Mouse (Mus musculus) embryonic facial prominence, embryonic 12.5 days (tissue): ENCODE measurements around the gene Mars2. TPM values are rescaled to one million over a fixed set of nuclear protein-coding genes. Genes with fewer than 3 reads are reported as not detected.

Experiments used
- ATAC-seq: fragments of 200-750 bp; cut with Nextera tagmentation; 2 replicates; pipeline ENCODE4 v1.8.0; 2017; ENCODE audit not compliant: insufficient number of reproducible peaks, insufficient read depth, low FRiP score, low TSS enrichment
- H3K27ac ChIP-seq: fragments of 300-500 bp; sonication (generic); 2 replicates; pipeline ENCODE4 v1.5.1; 2016; ENCODE audit warnings: mild to moderate bottlenecking
- H3K27me3 ChIP-seq: fragments of 300-500 bp; sonication (generic); 2 replicates; pipeline ENCODE4 v1.6.1; 2016; ENCODE audit warnings: mild to moderate bottlenecking, moderate library complexity
- H3K36me3 ChIP-seq: fragments of 300-500 bp; sonication (generic); 2 replicates; pipeline ENCODE4 v1.6.1; 2016; ENCODE audit warnings: mild to moderate bottlenecking
- H3K4me1 ChIP-seq: fragments of 300-500 bp; sonication (generic); 2 replicates; pipeline ENCODE4 v1.6.1; 2016
- H3K4me2 ChIP-seq: fragments of 300-500 bp; sonication (generic); replicated peaks from 2 replicates; pipeline ENCODE4 v1.6.1; 2016; ENCODE audit warnings: mild to moderate bottlenecking, moderate library complexity
- H3K4me3 ChIP-seq: fragments of 300-500 bp; sonication (generic); 2 replicates; pipeline ENCODE4 v1.5.1; 2016; ENCODE audit warnings: mild to moderate bottlenecking
- H3K9ac ChIP-seq: fragments of 300-500 bp; sonication (generic); 2 replicates; pipeline ENCODE4 v1.6.1; 2016; ENCODE audit warnings: mild to moderate bottlenecking, moderate library complexity
- H3K9me3 ChIP-seq: fragments of 300-500 bp; sonication (generic); 2 replicates; pipeline ENCODE4 v1.6.1; 2016; ENCODE audit warnings: mild to moderate bottlenecking, moderate library complexity
- WGBS: fragments of 180-500 bp; shearing (Covaris S2); methylation state at CpG from one replicate; pipeline ENCODE4 v1.1.7; 2016; 5-methylcytosine and 5-hydroxymethylcytosine counted together
- polyA plus RNA-seq: library from polyadenylated mRNA; unstranded; fragments of >200 nt; fragmentation: Nextera tagmentation; extraction: Ambion mirVana; gene quantifications from 2 replicates; pipeline ENCODE4 v1.2.1, GENCODE M21; 2016

Mars2 gene
- polyA plus RNA-seq, 1 experiment from 2014 or later: 3.1 TPM

DNA sequence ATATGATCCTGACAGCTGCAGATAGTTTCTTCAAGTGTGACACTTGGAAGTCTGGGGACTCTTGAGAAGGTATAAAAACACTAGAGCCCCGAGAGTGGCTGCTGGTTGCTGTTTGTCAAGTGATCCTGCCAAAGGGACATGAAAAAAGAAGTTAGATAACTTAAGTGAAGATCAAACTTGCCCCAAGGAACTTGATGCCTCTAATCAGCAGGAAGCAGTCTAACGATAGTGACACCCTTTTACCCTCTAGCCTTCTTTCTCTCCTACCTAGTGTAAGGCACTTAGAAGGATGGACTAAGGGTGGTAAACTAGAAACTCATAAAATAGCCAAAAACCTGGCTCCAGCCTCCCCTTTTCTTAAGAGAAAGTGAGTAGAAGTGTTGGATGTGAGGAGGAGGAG is 27.4 kb downstream of the Mars2 start:
- Histone ChIP-seq H3K9me3 (no peaks in the 10 kb centered on the region), H3K27ac (no peak overlapping the region), H3K27me3 (no peaks in the 10 kb centered on the region), H3K36me3 (no peaks in the 10 kb centered on the region), H3K4me2 (no peak overlapping the region), H3K4me1 (no peaks in the 10 kb centered on the region), H3K4me3 (no peak overlapping the region), H3K9ac (no peak overlapping the region)
- no peak for ATAC-seq
- WGBS: 41% methylated on average over 2 of the region's 2 CpGs

DNA sequence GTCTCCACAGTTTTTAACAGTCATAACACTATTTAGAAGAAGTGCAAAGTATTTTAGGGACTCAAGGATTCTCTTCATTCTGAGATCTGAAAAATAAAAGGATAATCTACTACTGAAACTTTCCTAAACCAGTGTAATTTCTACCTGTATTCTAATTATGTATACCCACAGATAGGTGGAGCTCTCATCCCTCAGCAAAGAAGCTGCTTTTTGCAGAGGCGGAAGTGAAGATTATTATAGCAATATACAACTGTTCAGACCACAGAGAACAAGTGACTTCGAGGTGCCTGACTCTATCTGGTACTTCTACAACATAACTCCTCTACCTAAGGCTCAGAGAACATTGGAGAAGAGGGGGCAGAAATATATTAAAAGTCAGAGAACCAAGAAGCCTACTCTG is 28.5 kb downstream of the Mars2 start:
- WGBS: 68% methylated on average over 2 of the region's 2 CpGs
- no peak for ATAC-seq
- Histone ChIP-seq H3K4me2 (no peak overlapping the region), H3K4me3 (no peak overlapping the region), H3K4me1 (no peaks in the 10 kb centered on the region), H3K36me3 (no peaks in the 10 kb centered on the region), H3K9me3 (no peaks in the 10 kb centered on the region), H3K27ac (no peak overlapping the region), H3K9ac (no peak overlapping the region), H3K27me3 (no peaks in the 10 kb centered on the region)

DNA sequence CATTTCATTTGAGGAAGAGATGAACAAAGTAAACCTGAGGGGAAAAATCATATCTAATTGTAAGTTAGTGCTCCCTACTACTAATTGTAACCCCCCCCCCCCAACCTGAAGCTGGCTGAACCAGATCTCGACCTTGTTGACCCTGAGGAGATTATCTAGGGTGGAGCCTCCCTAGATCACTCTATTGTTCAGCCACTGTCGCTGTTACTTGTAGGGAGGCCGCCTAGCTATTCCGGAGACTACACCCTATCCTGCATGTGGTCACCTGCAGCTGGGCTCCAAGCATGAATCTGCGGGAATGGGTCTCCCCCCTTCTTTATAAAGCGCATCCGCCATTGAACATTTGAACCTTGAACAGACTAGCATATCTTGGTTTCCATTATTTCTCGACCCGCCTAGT is 42.1 kb downstream of the Mars2 start:
- no peak for ATAC-seq
- Histone ChIP-seq H3K4me1 (no peaks in the 10 kb centered on the region), H3K4me3 (no peak overlapping the region), H3K4me2 (no peak overlapping the region), H3K9me3 (no peaks in the 10 kb centered on the region), H3K27me3 (no peaks in the 10 kb centered on the region), H3K27ac (no peak overlapping the region), H3K9ac (no peak overlapping the region), H3K36me3 (no peaks in the 10 kb centered on the region)
- WGBS: 70% methylated on average over 9 of the region's 9 CpGs

Other genes starting within 250 kb of the Mars2 start
- 317 and 342 TPM in 2 replicates for gene Sf3b1, start 209.7 kb upstream of the Mars2 start, polyA plus RNA-seq
- 20.9 and 22.9 TPM in 2 replicates for gene Coq10b, start 184.4 kb upstream of the Mars2 start, polyA plus RNA-seq
- gene Hspe1, start 149.0 kb upstream of the Mars2 start, polyA plus RNA-seq: 427 and 440 TPM in 2 replicates
- 349 and 370 TPM in 2 replicates for gene Hspd1, start 148.9 kb upstream of the Mars2 start, polyA plus RNA-seq
- 147 and 155 TPM in 2 replicates for gene Mob4, start 105.9 kb upstream of the Mars2 start, polyA plus RNA-seq
- gene Rftn2, start 10.4 kb upstream of the Mars2 start, polyA plus RNA-seq: 26.1 and 27.9 TPM in 2 replicates
- gene Boll, start 126.3 kb downstream of the Mars2 start, polyA plus RNA-seq: 0.43 and 0.54 TPM in 2 replicates
- gene Plcl1, start 168.7 kb downstream of the Mars2 start, polyA plus RNA-seq: 1.7 TPM in 2 replicates